Mouse (Mus musculus): ENCODE data around the gene Ric3.

Gene Ric3

GRCm38 (mm10) chr7:109001971-109002370 lies 81.2 kb downstream of the Ric3 start:
- in situ Hi-C loops (cut with MboI, MseI) = no loop called here

GRCm38 (mm10) chr7:109000315-109000954 lies 82.7 kb downstream of the Ric3 start:
- in situ Hi-C loops (cut with MboI, MseI) = no loop called here

GRCm38 (mm10) chr7:108996156-108996555 lies 87.0 kb downstream of the Ric3 start:
- in situ Hi-C loops (cut with MboI, MseI) = no loop called here

- in situ Hi-C loops (cut with MboI, MseI) = no loop called here
These were observed 89.2 kb downstream of the Ric3 start for GRCm38 (mm10) chr7:108993881-108994291.

- in situ Hi-C loops (cut with MboI, MseI) = no loop called here
These were observed 89.9 kb downstream of the Ric3 start for GRCm38 (mm10) chr7:108993230-108993629.

- in situ Hi-C loops (cut with MboI, MseI) = no loop called here
These were observed 91.9 kb downstream of the Ric3 start for GRCm38 (mm10) chr7:108991207-108991606.

GRCm38 (mm10) chr7:108985934-108986708 lies 97.0 kb downstream of the Ric3 start:
- in situ Hi-C loops (cut with MboI, MseI) = no loop called here
